Mouse (Mus musculus) forebrain, embryonic 12.5 days (tissue): ENCODE data around the gene Cyp4f17. TPM values are rescaled to one million over a fixed set of nuclear protein-coding genes. Genes with fewer than 3 reads are reported as not detected.
"Not testable (repeated sequence)": the region's sequence is repeated elsewhere in the genome, so short reads cannot be mapped to it uniquely, and the experiment has no call there.

Experiments used
- ATAC-seq: fragments of 200-750 bp; cut with Nextera tagmentation; 2 replicates; pipeline ENCODE4 v1.8.0; 2017; ENCODE audit warnings: moderate TSS enrichment; ENCODE audit not compliant: low FRiP score
- H3K27ac ChIP-seq: fragments of 300-500 bp; sonication (generic); 2 replicates; pipeline ENCODE4 v1.5.1; 2016; ENCODE audit warnings: mild to moderate bottlenecking
- H3K27me3 ChIP-seq: fragments of 300-500 bp; sonication (generic); 2 replicates; pipeline ENCODE4 v1.6.1; 2016; ENCODE audit warnings: mild to moderate bottlenecking
- H3K36me3 ChIP-seq: fragments of 300-500 bp; sonication (generic); replicated peaks from 2 replicates; pipeline ENCODE4 v1.6.1; 2016; ENCODE audit warnings: mild to moderate bottlenecking
- H3K4me1 ChIP-seq: fragments of 300-500 bp; sonication (generic); 2 replicates; pipeline ENCODE4 v1.6.1; 2016
- H3K4me2 ChIP-seq: fragments of 300-500 bp; sonication (generic); 2 replicates; pipeline ENCODE4 v1.6.1; 2016; ENCODE audit warnings: mild to moderate bottlenecking, moderate library complexity
- H3K4me3 ChIP-seq: fragments of 300-500 bp; sonication (generic); replicated peaks from 2 replicates; pipeline ENCODE4 v1.5.1; 2016; ENCODE audit warnings: mild to moderate bottlenecking
- H3K9ac ChIP-seq: fragments of 300-500 bp; sonication (generic); 2 replicates; pipeline ENCODE4 v1.6.1; 2016; ENCODE audit warnings: mild to moderate bottlenecking
- H3K9me3 ChIP-seq: fragments of 300-500 bp; sonication (generic); 2 replicates; pipeline ENCODE4 v1.6.1; 2016
- WGBS: fragments of 180-500 bp; shearing (Covaris S2); methylation state at CpG from one replicate; pipeline ENCODE4 v1.1.7; 2016; 5-methylcytosine and 5-hydroxymethylcytosine counted together
- polyA plus RNA-seq: library from polyadenylated mRNA; unstranded; fragments of >200 nt; fragmentation: Nextera tagmentation; extraction: Ambion mirVana; gene quantifications from 2 replicates; pipeline ENCODE4 v1.2.1, GENCODE M21; 2016

Cyp4f17 gene
- polyA plus RNA-seq, 1 experiment from 2014 or later = 6.5 TPM

DNA sequence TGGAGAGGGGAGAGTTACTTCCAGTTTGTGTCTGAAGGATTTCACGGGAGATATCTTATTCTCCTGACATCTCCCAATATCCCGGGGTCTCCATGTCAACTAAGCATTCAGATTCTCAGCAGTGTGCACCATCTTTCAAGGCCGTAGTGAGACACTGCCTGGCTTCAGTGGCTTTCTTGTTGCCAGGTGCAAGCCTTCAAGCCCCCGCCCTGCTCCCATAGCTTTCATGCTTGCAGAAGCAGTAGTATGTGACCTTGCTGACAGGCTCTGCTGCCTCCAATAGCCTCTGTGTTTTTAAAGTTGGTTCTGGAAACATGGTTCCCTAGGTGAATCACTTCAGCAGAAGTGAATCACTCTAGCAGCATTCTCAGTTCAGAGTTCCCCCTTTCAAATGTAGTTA lies 26.5 kb downstream of the Cyp4f17 start:
- H3K9ac ChIP-seq, H3K4me2 ChIP-seq, ATAC-seq, H3K27ac ChIP-seq, H3K4me3 ChIP-seq, H3K27me3 ChIP-seq, H3K9me3 ChIP-seq, H3K36me3 ChIP-seq: not testable (repeated sequence)
- 77% methylated on average over 4 of the region's 4 CpGs for WGBS
- H3K4me1 ChIP-seq = peaks cover 15% of the 10 kb centered on the region

DNA sequence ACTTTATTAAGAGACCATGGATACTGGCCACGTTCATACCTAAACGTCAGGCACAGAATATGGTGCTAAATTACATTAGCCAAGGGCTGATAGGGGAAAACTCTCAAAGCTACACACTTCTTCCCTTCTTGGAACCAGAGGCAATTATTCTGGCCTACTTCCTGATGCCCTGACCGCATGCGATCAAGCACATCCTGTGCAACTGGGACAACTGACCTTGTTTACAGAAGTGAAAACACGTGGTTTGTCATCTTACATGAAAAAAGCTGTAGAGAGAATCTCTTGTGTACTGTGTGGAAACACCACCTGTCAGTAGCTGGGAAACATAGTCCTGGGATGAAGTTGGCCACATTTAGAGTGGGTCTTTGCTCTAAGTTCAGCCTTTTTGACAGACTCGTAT lies 28.2 kb downstream of the Cyp4f17 start:
- H3K4me3 ChIP-seq = no peak overlapping the region
- H3K4me1 ChIP-seq = peaks cover 9% of the 10 kb centered on the region
- H3K9ac ChIP-seq = no peak overlapping the region
- ATAC-seq = no peak
- H3K27ac ChIP-seq = no peak overlapping the region
- no peaks in the 10 kb centered on the region for H3K36me3 ChIP-seq
- H3K9me3 ChIP-seq = no peaks in the 10 kb centered on the region
- 85% methylated on average over 6 of the region's 6 CpGs for WGBS
- no peak overlapping the region for H3K4me2 ChIP-seq
- no peaks in the 10 kb centered on the region for H3K27me3 ChIP-seq

DNA sequence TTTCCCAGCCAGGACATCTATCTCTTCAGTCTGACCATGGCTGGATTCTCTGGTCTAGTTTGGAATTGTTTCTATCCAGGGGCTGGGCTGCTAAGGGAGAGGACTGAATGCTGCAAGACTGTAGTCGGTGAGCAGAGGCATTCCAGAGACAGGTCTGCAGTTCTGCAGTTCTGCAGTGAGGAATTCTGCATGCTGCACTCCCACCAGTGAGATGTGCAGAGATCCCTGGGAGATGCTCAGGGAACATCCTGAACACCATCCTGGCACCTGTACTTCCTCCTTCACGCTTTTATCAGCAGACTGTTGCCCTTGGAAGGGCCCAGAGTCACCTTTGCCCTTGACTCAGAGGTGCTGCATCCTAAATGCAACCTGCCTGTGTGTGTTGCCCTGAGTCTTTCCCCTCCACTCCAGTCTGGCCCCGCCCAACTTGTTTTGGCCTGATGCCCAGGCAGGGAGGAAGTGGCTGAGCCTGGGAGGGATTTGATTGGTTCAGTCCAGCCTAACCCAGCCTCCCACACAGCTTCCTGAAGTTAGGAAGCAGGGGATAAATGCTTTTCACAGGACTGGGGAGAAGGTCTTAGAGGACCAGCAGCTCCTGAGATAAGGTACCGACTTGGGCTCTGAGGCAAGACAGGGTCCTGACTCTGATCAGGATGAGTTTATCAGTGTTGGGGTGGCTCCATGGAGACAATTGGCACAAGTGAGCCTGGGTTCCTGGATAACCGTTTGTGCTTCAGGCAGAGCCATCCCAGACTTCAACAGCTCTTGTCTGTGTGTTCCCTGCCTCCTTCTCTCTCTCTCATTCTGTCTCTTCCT lies 30.4 kb downstream of the Cyp4f17 start, which contains the start of gene Cyp4f16:
Gene Cyp4f16 (plus strand): TSS at position 508 of the 816 bp plus-strand sequence.
- Histone ChIP-seq H3K4me3 (peak within 1 kb of the TSS; percentile 41), H3K9ac (peak within 1 kb of the TSS; percentile 53), H3K4me2 (peak within 1 kb of the TSS; percentile 61)
- H3K9me3 ChIP-seq, H3K4me1 ChIP-seq, H3K36me3 ChIP-seq, H3K27ac ChIP-seq, H3K27me3 ChIP-seq: not testable (repeated sequence)
- 15% methylated on average over 5 of the region's 5 CpGs for WGBS
- ATAC-seq = peak; percentile 93

DNA sequence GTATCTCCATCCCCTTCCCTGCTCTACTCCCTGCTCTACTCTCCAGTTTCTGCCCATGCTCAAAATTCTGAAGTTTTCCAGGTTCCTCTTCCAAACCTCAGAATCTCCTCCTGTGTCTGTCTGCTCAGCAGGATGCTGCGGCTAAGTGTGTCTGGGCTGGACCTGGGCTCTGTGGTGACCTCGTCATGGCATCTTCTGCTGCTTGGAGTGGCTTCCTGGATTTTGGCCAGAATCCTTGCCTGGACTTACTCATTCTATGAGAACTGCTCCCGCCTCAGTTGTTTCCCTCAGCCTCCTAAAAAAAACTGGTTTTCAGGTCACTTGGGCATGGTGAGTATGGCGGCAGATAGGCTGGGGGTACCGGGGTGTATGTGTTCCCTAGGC lies 31.0 kb downstream of the Cyp4f17 start:
- peak overlapping the region; percentile 61 for H3K4me2 ChIP-seq
- peak overlapping the region; percentile 53 for H3K9ac ChIP-seq
- H3K9me3 ChIP-seq = no peaks in the 10 kb centered on the region
- 0 out of 2 replicates have a peak, but pooled peaks have one; percentile 4 for ATAC-seq
- no peaks in the 10 kb centered on the region for H3K27me3 ChIP-seq
- 70% methylated on average over 5 of the region's 5 CpGs for WGBS
- peak overlapping the region; percentile 41 for H3K4me3 ChIP-seq
- no peak overlapping the region for H3K27ac ChIP-seq
- no peaks in the 10 kb centered on the region for H3K36me3 ChIP-seq
- H3K4me1 ChIP-seq = peaks cover 9% of the 10 kb centered on the region

DNA sequence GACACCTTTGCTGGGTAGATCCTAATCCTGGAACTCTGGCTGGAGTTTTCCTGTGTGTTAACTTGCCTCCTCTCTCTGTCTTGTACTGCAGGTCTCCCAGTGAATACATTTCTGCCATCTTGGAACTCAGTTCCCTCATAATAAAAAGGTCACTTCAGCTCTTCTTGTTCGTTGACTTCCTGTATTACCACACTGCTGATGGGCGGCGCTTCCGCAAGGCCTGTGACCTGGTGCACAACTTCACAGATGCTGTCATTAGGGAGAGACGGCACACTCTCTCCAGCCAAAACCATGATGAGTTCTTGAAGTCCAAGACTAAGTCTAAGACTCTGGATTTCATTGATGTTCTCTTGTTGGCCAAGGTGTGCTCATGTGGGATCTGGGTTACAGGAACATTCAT lies 38.9 kb downstream of the Cyp4f17 start:
- not testable (repeated sequence) for H3K27ac ChIP-seq, H3K36me3 ChIP-seq, H3K4me2 ChIP-seq, H3K9me3 ChIP-seq, H3K9ac ChIP-seq, H3K27me3 ChIP-seq, H3K4me3 ChIP-seq, ATAC-seq, H3K4me1 ChIP-seq
- 88% methylated on average over 5 of the region's 5 CpGs for WGBS

DNA sequence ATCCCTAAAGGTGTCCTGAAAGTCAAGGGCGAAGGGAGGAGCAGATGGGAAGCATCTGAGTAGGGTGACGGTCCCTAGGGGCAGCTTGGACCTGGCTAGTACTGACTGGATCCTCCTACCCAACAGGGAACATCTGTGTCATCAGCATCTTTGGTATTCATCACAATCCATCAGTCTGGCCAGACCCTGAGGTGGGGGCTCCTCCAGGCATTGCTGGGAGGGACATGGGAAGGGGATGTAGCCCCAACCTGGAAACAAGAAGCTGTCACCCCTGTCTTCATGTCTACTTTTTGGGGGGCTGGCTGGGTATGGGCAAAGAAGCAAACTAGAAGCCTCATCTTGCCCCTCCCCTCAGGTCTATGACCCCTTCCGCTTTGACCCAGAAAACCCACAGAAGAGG lies 44.5 kb downstream of the Cyp4f17 start:
- WGBS = 77% methylated on average over 3 of the region's 3 CpGs
- peak overlapping the region; percentile 38 for H3K4me3 ChIP-seq
- not testable (repeated sequence) for H3K9ac ChIP-seq, H3K4me1 ChIP-seq, H3K36me3 ChIP-seq, H3K27ac ChIP-seq, H3K9me3 ChIP-seq, H3K27me3 ChIP-seq
- peak; percentile 14; the same call in 1 of the 2 replicates for ATAC-seq
- peak overlapping the region; percentile 57 for H3K4me2 ChIP-seq

DNA sequence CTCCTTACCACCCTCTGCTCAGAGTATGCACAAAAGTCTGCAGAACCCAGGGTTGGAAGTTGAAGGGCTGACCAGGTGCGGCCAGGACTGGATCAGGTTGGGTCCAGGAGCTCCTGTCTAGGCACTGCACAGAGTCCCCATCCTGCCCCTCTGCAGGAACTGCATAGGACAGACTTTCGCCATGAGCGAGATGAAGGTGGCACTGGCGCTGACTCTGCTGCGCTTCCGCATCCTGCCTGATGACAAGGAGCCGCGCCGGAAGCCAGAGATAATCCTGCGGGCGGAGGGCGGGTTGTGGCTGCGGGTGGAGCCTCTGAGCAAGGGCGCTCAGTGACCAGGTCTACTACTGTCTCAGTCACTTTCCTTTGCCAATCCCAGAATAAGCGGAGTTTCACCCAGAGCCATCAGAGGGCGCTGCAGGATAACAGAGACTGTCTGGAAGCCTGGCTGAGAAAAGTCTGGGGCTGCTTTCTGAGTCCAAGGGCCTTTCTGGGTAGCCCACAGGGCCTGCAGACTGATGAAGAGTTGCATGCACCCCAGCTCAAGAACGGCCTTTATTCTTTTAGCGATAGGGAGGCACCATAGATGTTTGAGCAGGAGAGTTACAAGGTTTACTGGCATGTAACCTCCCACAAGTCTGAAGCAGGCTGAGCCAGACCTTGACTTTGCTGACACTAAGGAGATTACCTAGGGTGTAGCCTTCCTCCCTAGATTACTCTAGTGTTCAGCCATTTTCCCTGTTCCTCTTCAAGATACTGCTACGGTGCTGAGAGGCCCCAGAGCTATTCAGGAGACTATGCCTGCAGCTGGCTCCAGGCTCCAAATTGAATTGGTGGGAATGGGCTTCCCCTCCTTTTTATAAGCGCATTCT lies 45.3 kb downstream of the Cyp4f17 start:
- Histone ChIP-seq H3K9ac (peak overlapping the region; percentile 54), H3K36me3 (no peaks in the 10 kb centered on the region), H3K9me3 (no peaks in the 10 kb centered on the region), H3K27ac (no peak overlapping the region), H3K4me3 (peak overlapping the region; percentile 38), H3K4me2 (peak overlapping the region; percentile 57), H3K27me3 (no peaks in the 10 kb centered on the region), H3K4me1 (peaks cover 6% of the 10 kb centered on the region)
- ATAC-seq = peak; percentile 88
- WGBS = 9% methylated on average over 20 of the region's 20 CpGs

DNA sequence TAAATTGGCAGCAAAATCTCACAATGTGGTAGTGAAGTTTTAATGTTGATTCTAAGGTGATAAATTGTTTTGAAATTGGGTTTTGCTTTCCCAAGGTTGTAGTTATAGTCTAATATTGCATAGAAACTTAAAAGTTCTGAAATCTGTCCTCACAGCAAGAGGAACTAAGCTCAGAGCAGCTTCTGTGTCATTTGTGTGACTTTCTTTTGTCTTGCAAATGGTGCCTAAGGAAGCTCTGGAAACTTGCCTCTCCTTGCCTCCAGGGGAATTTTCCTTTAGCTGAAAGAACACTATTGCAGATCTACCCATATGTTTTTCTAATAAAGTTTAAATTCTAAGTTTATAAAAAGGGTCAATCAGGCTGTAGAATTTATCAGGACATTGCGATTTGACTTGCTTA lies 47.2 kb downstream of the Cyp4f17 start:
- H3K4me1 ChIP-seq, H3K27ac ChIP-seq, H3K4me2 ChIP-seq, H3K36me3 ChIP-seq, H3K9me3 ChIP-seq, H3K9ac ChIP-seq, ATAC-seq, H3K4me3 ChIP-seq, H3K27me3 ChIP-seq: not testable (repeated sequence)
- WGBS = 61% methylated on average over 1 of the region's 1 CpGs

DNA sequence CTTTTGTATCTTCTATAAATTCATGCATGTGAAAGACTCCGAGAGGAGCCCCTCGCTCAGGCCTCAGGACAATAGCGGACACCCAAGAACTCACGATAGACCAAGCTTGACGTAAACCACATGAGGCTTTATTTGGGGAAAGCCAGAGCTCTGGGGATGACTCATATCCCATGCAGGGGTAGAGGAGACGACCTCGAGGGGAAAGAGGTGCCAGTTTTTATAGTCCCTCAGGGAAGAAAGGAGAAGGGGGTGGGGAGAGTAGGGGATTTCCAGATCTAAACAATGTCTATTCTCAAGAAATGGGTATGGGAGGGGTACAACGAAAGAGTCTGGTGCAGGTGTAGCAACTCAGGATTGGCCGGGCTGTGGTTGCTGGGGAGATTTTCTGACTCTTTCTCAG lies 48.5 kb downstream of the Cyp4f17 start:
- not testable (repeated sequence) for H3K27ac ChIP-seq, H3K27me3 ChIP-seq, H3K9ac ChIP-seq, H3K36me3 ChIP-seq, H3K4me2 ChIP-seq, ATAC-seq, H3K9me3 ChIP-seq, H3K4me3 ChIP-seq, H3K4me1 ChIP-seq
- 84% methylated on average over 9 of the region's 9 CpGs for WGBS

DNA sequence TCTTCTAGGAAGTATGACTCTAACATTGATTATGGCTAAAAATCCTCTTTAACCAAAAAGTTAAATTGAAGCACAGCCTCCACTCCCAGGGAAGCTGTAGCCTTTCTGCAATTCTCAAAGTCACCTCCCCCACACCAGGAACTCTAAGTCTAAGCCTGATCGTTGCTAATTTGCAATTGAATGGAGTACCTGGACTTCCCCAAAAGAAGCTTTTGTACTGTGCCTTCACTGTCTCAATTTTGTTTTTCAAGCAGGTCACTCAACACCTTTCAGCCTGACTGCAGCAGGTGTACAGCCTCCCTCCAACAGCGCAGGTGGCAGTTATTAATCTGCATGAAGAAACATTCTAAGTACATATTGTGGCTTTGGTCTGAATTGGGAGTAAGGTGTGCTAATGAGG lies 57.5 kb downstream of the Cyp4f17 start:
- WGBS = 80% methylated on average over 2 of the region's 2 CpGs
- H3K9me3 ChIP-seq, H3K36me3 ChIP-seq, H3K27ac ChIP-seq, H3K27me3 ChIP-seq, H3K9ac ChIP-seq, H3K4me3 ChIP-seq, H3K4me1 ChIP-seq, H3K4me2 ChIP-seq, ATAC-seq: not testable (repeated sequence)

DNA sequence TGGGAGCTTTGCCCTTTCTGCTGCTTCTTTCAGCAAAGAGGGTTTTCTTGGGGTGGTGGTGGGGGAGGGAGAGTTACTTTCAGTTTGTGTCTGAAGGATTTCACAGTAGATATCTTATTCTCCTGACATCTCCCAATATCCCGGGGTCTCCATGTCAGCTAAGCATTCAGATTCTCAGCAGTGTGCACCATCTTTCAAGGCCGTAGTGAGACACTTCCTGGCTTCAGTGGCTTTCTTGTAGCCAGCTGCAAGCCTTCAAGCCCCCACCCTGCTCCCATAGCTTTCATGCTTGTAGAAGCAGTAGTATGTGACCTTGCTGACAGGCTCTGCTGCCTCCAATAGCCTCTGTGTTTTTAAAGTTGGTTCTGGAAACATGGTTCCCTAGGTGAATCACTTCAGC lies 67.4 kb downstream of the Cyp4f17 start:
- H3K4me1 ChIP-seq, H3K27ac ChIP-seq, ATAC-seq, H3K4me3 ChIP-seq, H3K4me2 ChIP-seq, H3K9ac ChIP-seq, H3K9me3 ChIP-seq, H3K27me3 ChIP-seq, H3K36me3 ChIP-seq: not testable (repeated sequence)
- WGBS = 81% methylated on average over 2 of the region's 2 CpGs

DNA sequence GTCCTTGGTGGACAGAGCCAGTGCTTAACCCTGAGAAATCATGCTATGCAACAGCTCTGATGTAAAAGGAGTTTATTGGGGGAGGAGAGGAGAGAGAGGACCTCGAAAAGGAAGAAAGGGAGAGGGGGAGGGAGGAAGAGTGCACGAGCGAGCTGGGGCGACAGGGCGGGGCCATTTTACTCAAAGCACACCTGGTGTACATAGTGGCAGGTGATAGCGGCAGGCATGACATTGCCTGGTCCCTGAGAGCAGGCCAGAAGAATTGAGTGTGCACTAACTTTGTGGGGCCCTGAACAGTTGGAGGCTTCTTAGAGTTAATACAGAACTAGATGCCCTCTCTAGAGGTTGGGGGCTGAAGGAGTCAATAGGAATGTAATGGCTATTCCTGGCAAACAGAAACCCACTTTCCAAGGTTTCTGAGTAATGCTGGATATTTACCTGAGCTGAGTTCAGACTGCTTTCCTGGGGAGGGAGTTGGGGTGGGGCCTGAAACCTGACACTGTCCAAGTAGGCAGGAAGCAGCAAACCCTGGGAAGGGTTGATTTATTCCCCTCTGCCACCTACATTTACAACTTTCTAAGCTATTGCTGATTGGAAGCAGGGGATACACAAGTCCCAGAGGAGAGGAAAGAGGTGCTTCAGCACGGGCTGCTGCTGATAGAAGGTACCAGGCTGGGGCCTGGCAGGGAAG lies 71.8 kb downstream of the Cyp4f17 start:
- Histone ChIP-seq H3K27ac (no peak overlapping the region), H3K27me3 (no peaks in the 10 kb centered on the region), H3K9me3 (no peaks in the 10 kb centered on the region), H3K36me3 (no peaks in the 10 kb centered on the region), H3K9ac (no peak overlapping the region), H3K4me1 (no peaks in the 10 kb centered on the region), H3K4me3 (no peak overlapping the region), H3K4me2 (no peak overlapping the region)
- WGBS = 72% methylated on average over 7 of the region's 7 CpGs
- ATAC-seq = no peak
